Mouse (Mus musculus): ENCODE results near the gene Actb.
"Not testable (repeated sequence)": the region's sequence is repeated elsewhere in the genome, so short reads cannot be mapped to it uniquely, and the experiment has no call there.

The Actb gene

GRCm38 (mm10) chr5:142900651-142901050, 5.9 kb downstream of the Actb start:
- DNase-seq = no peak

- DNase-seq = no peak
These were observed 6.5 kb downstream of the Actb start for GRCm38 (mm10) chr5:142899932-142900533.

DNA sequence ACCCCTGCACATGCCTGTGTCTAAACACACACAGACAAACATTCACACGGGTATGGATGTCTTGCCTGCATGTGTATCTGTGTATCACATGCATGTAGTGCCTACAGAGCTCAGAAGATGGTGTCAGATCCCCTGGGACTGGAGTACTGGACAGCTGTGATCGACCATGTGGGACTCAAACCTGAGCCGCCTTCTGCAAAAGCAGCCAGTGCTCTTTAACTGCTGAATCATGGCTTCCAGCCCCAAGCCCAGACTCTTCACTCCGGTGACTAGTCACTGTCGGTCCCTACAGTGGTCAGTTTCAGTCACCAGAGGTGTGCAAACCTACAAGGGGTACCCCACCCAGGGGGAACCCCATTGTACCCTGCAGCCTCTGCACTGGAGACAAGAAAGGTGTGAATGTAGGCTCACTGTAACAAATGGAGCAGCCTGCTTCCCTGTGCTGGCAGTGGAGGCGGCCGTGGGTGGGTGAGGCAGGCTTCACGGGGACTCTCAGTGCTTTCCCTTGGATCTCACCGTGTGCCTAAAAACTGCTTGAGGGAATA, 7.4 kb downstream of the Actb start:
- DNase-seq = no peak

DNA sequence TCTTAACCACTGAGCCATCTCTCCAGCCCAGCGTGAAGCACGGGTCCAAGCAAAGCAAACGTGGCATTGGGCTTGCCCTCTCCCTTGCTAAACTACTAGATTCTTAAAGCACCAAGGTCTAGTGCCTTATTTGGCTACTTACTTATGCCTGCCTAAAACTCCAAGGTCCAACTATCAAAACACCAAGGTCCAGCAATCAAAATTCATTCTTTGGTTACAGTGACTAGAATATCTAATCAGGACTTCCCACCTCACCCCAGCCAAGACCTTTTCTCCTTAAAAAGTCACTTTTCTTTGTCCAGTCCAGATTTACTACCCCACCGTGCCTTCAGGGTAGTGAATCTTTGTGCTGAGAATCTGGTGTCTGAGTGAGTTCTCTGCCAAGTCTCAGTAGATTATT, 8.2 kb downstream of the Actb start:
- DNase-seq = no peak

DNA sequence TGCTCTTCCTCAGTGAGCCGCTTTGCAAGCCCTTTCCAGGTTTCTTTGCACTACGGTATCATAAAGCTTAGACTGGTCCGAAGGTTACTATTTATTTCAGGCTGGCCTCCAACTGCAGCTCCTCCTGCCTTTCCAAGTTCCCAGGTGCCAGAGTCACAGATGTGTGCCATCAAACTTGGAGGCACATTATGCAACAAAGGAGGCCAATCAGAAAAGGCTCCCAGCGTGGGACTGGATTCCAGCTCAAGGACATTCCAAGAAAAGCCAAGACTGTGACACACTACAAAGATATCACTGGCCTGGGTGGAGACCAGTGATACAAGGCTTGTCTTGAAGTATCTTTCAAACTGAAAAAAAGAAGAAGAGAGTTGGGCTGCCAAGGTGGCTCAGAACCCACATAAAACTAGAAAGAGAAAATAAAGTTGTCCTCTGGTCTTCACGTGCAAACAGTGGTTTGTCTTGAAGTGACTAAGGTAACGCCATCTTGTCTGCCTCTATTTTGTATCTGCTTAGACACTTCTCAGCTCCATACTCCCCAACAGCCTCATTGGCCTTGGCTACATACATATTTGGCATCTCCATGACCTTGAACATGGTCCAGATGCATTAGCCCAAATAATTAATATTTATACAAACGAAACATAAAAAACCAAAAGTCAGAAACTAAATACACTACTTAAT, 8.8 kb downstream of the Actb start:
- DNase-seq = no peak

- DNase-seq = no peak
These were observed 9.8 kb downstream of the Actb start for GRCm38 (mm10) chr5:142896713-142897112.

DNA sequence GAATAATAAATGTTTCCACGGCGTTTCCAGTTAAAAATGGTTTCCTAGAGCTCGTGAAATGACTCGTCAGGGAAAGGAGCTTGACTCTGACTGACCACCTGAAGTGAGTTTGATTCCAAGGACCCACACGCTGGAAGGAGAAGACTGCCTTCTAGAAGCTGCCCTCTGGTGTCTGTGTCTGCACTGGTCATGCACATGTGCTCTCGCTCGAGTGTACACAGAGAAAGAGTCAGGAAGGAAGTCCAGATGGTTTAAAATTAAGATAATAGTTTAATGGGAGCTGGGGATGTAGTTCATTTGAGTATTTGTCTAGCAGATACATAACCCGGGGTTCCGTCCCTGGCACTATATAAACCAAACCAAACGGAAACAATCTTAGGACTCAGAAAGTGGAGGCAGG, 10.4 kb downstream of the Actb start:
- DNase-seq = no peak

GRCm38 (mm10) chr5:142894918-142895613, 11.5 kb downstream of the Actb start, which contains the start of gene Fbxl18:
Gene Fbxl18, minus strand, starts transcription at chr5:142895421.
- DNase-seq = peak; percentile 89

GRCm38 (mm10) chr5:142891396-142891795, 15.2 kb downstream of the Actb start:
- peak; percentile 63 for DNase-seq

- DNase-seq = not testable (repeated sequence)
These were observed 19.0 kb downstream of the Actb start for GRCm38 (mm10) chr5:142887533-142887932.

- DNase-seq = no peak
These were observed 19.8 kb downstream of the Actb start for GRCm38 (mm10) chr5:142886761-142887160.

DNA sequence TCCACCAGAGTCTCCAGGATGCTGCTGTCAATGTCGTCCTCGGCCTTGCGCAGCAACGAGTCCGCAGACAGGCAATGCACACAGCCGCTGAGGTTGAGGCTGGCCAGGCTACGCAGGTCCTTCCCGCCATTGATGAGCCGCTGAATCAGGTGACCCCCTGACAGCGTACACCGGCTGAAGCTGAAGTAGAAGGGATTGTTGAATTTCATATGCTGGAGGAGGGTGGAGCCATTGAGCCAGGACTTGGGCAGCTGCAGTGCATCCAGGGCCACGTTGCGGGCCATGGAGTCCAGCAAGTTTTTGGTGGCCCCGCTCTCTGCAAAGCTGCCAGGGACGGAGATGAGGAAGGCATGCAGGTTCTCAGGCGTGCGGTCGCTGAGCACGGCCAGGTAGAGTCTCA, 20.4 kb downstream of the Actb start:
- DNase-seq = no peak

GRCm38 (mm10) chr5:142882471-142882870, 24.1 kb downstream of the Actb start:
- no peak for DNase-seq

- DNase-seq = no peak
These were observed 24.6 kb downstream of the Actb start for GRCm38 (mm10) chr5:142881936-142882335.

GRCm38 (mm10) chr5:142880806-142881516, 25.6 kb downstream of the Actb start:
- peak; percentile 49 for DNase-seq

DNA sequence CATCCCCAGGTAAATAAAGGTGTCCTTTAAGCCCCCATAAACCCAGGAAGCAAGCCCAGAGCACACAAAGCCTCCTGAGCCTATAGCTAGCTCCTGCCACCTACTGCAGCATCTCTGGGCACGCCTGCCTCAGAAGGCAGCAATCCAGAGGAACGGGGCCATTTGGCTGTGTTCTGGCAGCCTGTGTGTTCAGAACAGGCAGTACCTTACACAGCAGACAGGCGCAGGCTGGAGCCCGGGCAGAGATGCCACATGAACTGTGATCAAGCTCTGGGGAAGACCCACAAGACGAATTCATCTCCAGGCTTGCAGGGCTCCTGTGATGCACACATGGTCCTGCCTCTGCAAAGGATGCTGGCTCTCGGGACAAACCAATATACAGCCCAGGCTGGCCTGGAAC, 26.3 kb downstream of the Actb start:
- no peak for DNase-seq

GRCm38 (mm10) chr5:142879318-142880175, 27.0 kb downstream of the Actb start:
- peak; percentile 84 for DNase-seq

- no peak for DNase-seq
These were observed 28.0 kb downstream of the Actb start for GRCm38 (mm10) chr5:142878570-142878969.

- peak; percentile 95 for DNase-seq
These were observed 28.9 kb downstream of the Actb start for GRCm38 (mm10) chr5:142877337-142878280.

GRCm38 (mm10) chr5:142876896-142877295, 29.7 kb downstream of the Actb start:
- no peak for DNase-seq

DNA sequence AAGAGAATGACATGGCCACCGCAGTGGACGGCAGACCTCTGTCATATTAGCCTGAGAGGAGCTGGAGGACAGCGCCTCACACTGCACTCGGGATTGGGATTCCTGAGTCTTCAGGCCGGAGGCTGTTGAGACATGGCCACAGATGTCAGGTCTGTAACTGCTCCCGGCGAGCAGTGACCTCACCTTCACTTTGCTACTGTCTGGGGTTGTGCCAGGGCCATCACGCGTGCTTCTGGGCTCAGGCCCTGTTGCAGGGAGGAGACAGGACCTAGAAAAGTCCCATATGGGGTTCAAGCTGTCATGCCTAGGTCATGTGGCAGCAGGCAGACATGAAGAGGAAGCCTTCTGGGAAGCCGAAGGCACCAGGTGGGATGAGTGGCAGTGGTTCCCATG, 31.0 kb downstream of the Actb start:
- no peak for DNase-seq

All from thymus, postnatal 25 days (tissue).